Mouse (Mus musculus): Measurements from ENCODE around the gene Sult5a1.
A peak's percentile ranks its signal among the peaks of the same experiment; 100 is the strongest.

Gene Sult5a1

GRCm38 (mm10) chr8:123157888-123158465 lies at the start of gene Sult5a1:
Sult5a1 (minus strand) TSS chr8:123158315.
- DNase-seq (ENCODE audit: low spot score), result no peak

GRCm38 (mm10) chr8:123203571-123203970 lies 45.5 kb upstream of the Sult5a1 start:
- no peak for DNase-seq (ENCODE audit: low spot score)

GRCm38 (mm10) chr8:123202288-123202687 lies 44.2 kb upstream of the Sult5a1 start:
- DNase-seq (ENCODE audit: low spot score), result peak; percentile 59

- DNase-seq (ENCODE audit: low spot score), result no peak
These were observed 41.7 kb upstream of the Sult5a1 start for GRCm38 (mm10) chr8:123199864-123200263.

- peak; percentile 55 for DNase-seq (ENCODE audit: low spot score)
These were observed 38.9 kb upstream of the Sult5a1 start for GRCm38 (mm10) chr8:123197016-123197415.

GRCm38 (mm10) chr8:123193771-123194170 lies 35.7 kb upstream of the Sult5a1 start:
- no peak for DNase-seq (ENCODE audit: low spot score)

GRCm38 (mm10) chr8:123191908-123192307 lies 33.8 kb upstream of the Sult5a1 start:
- DNase-seq (ENCODE audit: low spot score), result no peak

GRCm38 (mm10) chr8:123190678-123191077 lies 32.6 kb upstream of the Sult5a1 start:
- peak; percentile 26 for DNase-seq (ENCODE audit: low spot score)

GRCm38 (mm10) chr8:123188841-123189240 lies 30.7 kb upstream of the Sult5a1 start:
- DNase-seq (ENCODE audit: low spot score), result no peak

- DNase-seq (ENCODE audit: low spot score), result no peak
These were observed 29.9 kb upstream of the Sult5a1 start for GRCm38 (mm10) chr8:123188006-123188405.

GRCm38 (mm10) chr8:123185566-123186409 lies 27.7 kb upstream of the Sult5a1 start, which contains the start of gene Dpep1:
Dpep1 (plus strand) TSS chr8:123186242.
- DNase-seq (ENCODE audit: low spot score), result no peak

- no peak for DNase-seq (ENCODE audit: low spot score)
These were observed 23.3 kb upstream of the Sult5a1 start for GRCm38 (mm10) chr8:123181391-123181790.

GRCm38 (mm10) chr8:123156070-123156773 lies 1.9 kb downstream of the Sult5a1 start:
- peak; percentile 22 for DNase-seq (ENCODE audit: low spot score)

- DNase-seq (ENCODE audit: low spot score), result no peak
These were observed 2.9 kb downstream of the Sult5a1 start for GRCm38 (mm10) chr8:123155177-123155576.

- DNase-seq (ENCODE audit: low spot score), result no peak
These were observed 7.4 kb downstream of the Sult5a1 start for GRCm38 (mm10) chr8:123150737-123151171.

GRCm38 (mm10) chr8:123146390-123146789 lies 11.7 kb downstream of the Sult5a1 start:
- no peak for DNase-seq (ENCODE audit: low spot score)

GRCm38 (mm10) chr8:123145279-123145678 lies 12.8 kb downstream of the Sult5a1 start:
- no peak for DNase-seq (ENCODE audit: low spot score)

GRCm38 (mm10) chr8:123141741-123142462 lies 16.2 kb downstream of the Sult5a1 start:
- no peak for DNase-seq (ENCODE audit: low spot score)

- no peak for DNase-seq (ENCODE audit: low spot score)
These were observed 19.4 kb downstream of the Sult5a1 start for GRCm38 (mm10) chr8:123138741-123139140.

GRCm38 (mm10) chr8:123137645-123138077 lies 20.5 kb downstream of the Sult5a1 start:
- no peak for DNase-seq (ENCODE audit: low spot score)

GRCm38 (mm10) chr8:123136287-123136686 lies 21.8 kb downstream of the Sult5a1 start:
- DNase-seq (ENCODE audit: low spot score), result no peak

- no peak for DNase-seq (ENCODE audit: low spot score)
These were observed 22.3 kb downstream of the Sult5a1 start for GRCm38 (mm10) chr8:123135806-123136205.

All from spleen, adult 12 weeks (tissue).